ENCODE assay signal across 10 mouse cellular contexts in genomic region chr5:140082204-140082812, GRCm38 (mm10).
DNase-seq lines count a peak whose midpoint lies in the region; ATAC-seq and TF ChIP-seq lines count a peak whose summit lies in the region.
"Had no signal": no experiment of that assay in that cellular context is flagged by ENCODE, and none has a peak within 500 bp of the region (broad histone marks: within the 10 kb centered on the region; RNA-seq: fewer than 3 reads in every experiment).

No protein-coding gene starts in this region.

- peaks cover 8% of the 10 kb centered on the region; the same call in 1 of the 2 replicates for H3K4me1 ChIP-seq in forebrain, embryonic 12.5 days
- H3K4me1 ChIP-seq in forebrain, embryonic 11.5 days (replicated peaks; ENCODE audit: control insufficient read depth, insufficient read depth, low read length), result no peaks in the 10 kb centered on the region
- no peaks in the 10 kb centered on the region for H3K4me1 ChIP-seq in lung, embryonic 15.5 days
- H3K4me1 ChIP-seq in lung, adult 2 months (ENCODE audit: control insufficient read depth, insufficient read depth, low read length), result no peaks in the 10 kb centered on the region
- H3K4me1 ChIP-seq in forebrain, embryonic 14.5 days (ENCODE audit: control insufficient read depth, insufficient read depth, low read length), result peaks cover 15% of the 10 kb centered on the region
- H3K4me1 ChIP-seq: heart, embryonic 12.5 days had no signal

- ATAC-seq in forebrain, embryonic 12.5 days (ENCODE audit: low FRiP score), result no peak
- ATAC-seq in forebrain, embryonic 11.5 days (replicated peaks; ENCODE audit: low FRiP score), result no peak
- 0 out of 2 replicates have a peak, but pooled peaks have one; percentile 19 for ATAC-seq in lung, embryonic 15.5 days (ENCODE audit: borderline replicate concordance, extremely low read depth, low FRiP score, low TSS enrichment)
- peak; percentile 86 for ATAC-seq in forebrain, embryonic 14.5 days

- peak overlapping the region; percentile 2; the same call in 1 of the 2 replicates for H3K27ac ChIP-seq in forebrain, embryonic 12.5 days
- H3K27ac ChIP-seq in forebrain, embryonic 11.5 days (ENCODE audit: low read depth, low read length), result no peak overlapping the region
- H3K27ac ChIP-seq in lung, embryonic 15.5 days, result no peak overlapping the region
- H3K27ac ChIP-seq in forebrain, embryonic 14.5 days (ENCODE audit: low read depth, low read length), result no peak overlapping the region

- H3K9me3 ChIP-seq in forebrain, embryonic 12.5 days, result no peaks in the 10 kb centered on the region
- no peaks in the 10 kb centered on the region for H3K9me3 ChIP-seq in forebrain, embryonic 11.5 days (ENCODE audit: control insufficient read depth, low read length)
- H3K9me3 ChIP-seq in lung, embryonic 15.5 days, result no peaks in the 10 kb centered on the region
- H3K9me3 ChIP-seq in forebrain, embryonic 14.5 days (replicated peaks; ENCODE audit: control insufficient read depth, low read length), result no peaks in the 10 kb centered on the region
- H3K9me3 ChIP-seq: heart, embryonic 12.5 days had no signal

- H3K36me3 ChIP-seq in forebrain, embryonic 12.5 days (replicated peaks), result 0 out of 2 replicates have a peak, but pooled peaks cover 3% of the 10 kb centered on the region
- H3K36me3 ChIP-seq in forebrain, embryonic 11.5 days (ENCODE audit: control insufficient read depth, insufficient read depth, low read length), result 0 out of 2 replicates have a peak, but pooled peaks cover 2% of the 10 kb centered on the region
- H3K36me3 ChIP-seq in lung, embryonic 15.5 days, result 0 out of 2 replicates have a peak, but pooled peaks cover 3% of the 10 kb centered on the region
- H3K36me3 ChIP-seq in forebrain, embryonic 14.5 days (ENCODE audit: control insufficient read depth, insufficient read depth, low read length), result peaks cover 2% of the 10 kb centered on the region; the same call in 1 of the 2 replicates

- H3K27me3 ChIP-seq in forebrain, embryonic 12.5 days, result no peaks in the 10 kb centered on the region
- no peaks in the 10 kb centered on the region for H3K27me3 ChIP-seq in forebrain, embryonic 11.5 days (ENCODE audit: control insufficient read depth, insufficient read depth, low read length)
- no peaks in the 10 kb centered on the region for H3K27me3 ChIP-seq in lung, embryonic 15.5 days
- no peaks in the 10 kb centered on the region for H3K27me3 ChIP-seq in forebrain, embryonic 14.5 days (replicated peaks; ENCODE audit: control insufficient read depth, insufficient read depth, low read length)
- H3K27me3 ChIP-seq: heart, embryonic 12.5 days had no signal

- no peak overlapping the region for H3K4me3 ChIP-seq in forebrain, embryonic 12.5 days (replicated peaks)
- no peak overlapping the region for H3K4me3 ChIP-seq in forebrain, embryonic 11.5 days (ENCODE audit: low read depth, low read length)
- no peak overlapping the region for H3K4me3 ChIP-seq in lung, embryonic 15.5 days
- no peak overlapping the region for H3K4me3 ChIP-seq in lung, adult 2 months (replicated peaks; ENCODE audit: extremely low read depth, low read depth, low read length)
- H3K4me3 ChIP-seq in forebrain, embryonic 14.5 days (ENCODE audit: low read depth, low read length), result no peak overlapping the region
- H3K4me3 ChIP-seq: heart, embryonic 12.5 days had no signal

- TF ChIP-seq CTCF in lung, adult 2 months (IDR thresholded peaks at IDR 0.05; ENCODE audit: insufficient read depth, low read length), result no peak

- no peak for DNase-seq in forebrain, embryonic 11.5 days (ENCODE audit: low spot score)
- DNase-seq in lung, adult 2 months, result no peak
- DNase-seq in forebrain, embryonic 14.5 days (ENCODE audit: low spot score), result peak; percentile 89
- DNase-seq in lung, postnatal 36 days, result peak; percentile 3
- no peak for DNase-seq in liver
- DNase-seq in kidney, adult 18-20 months, result no peak
- DNase-seq: kidney, adult 8-10 months had no signal

- H3K4me2 ChIP-seq in forebrain, embryonic 12.5 days, result no peak overlapping the region
- H3K4me2 ChIP-seq in forebrain, embryonic 11.5 days (ENCODE audit: low read depth, low read length, severe bottlenecking), result no peak overlapping the region
- H3K4me2 ChIP-seq in lung, embryonic 15.5 days, result no peak overlapping the region
- no peak overlapping the region for H3K4me2 ChIP-seq in forebrain, embryonic 14.5 days (ENCODE audit: low read length)
- H3K4me2 ChIP-seq: heart, embryonic 12.5 days had no signal

- TF ChIP-seq POLR2A in lung, adult 2 months (IDR thresholded peaks at IDR 0.05; ENCODE audit: borderline replicate concordance, extremely low read depth, low read depth, low read length), result no peak

- H3K9ac ChIP-seq in forebrain, embryonic 12.5 days, result no peak overlapping the region
- no peak overlapping the region for H3K9ac ChIP-seq in forebrain, embryonic 11.5 days (ENCODE audit: low read length)
- H3K9ac ChIP-seq in lung, embryonic 15.5 days, result no peak overlapping the region
- H3K9ac ChIP-seq in forebrain, embryonic 14.5 days (ENCODE audit: low read length), result no peak overlapping the region
- H3K9ac ChIP-seq: heart, embryonic 12.5 days had no signal

- 62% methylated on average over 11 of the region's 11 CpGs for WGBS in forebrain, embryonic 12.5 days
- WGBS in forebrain, embryonic 11.5 days, result 62% methylated on average over 11 of the region's 11 CpGs
- 41% methylated on average over 11 of the region's 11 CpGs for WGBS in lung, embryonic 15.5 days
- WGBS in lung, adult 2 months, result 60% methylated on average over 11 of the region's 11 CpGs
- WGBS in forebrain, embryonic 14.5 days, result 39% methylated on average over 11 of the region's 11 CpGs

Comparison
In these comparisons a context has a peak if more than half of its experiments do, and no peak if none do; other contexts are left out.
1. ATAC-seq: peak in lung, embryonic 15.5 days (single experiment) and forebrain, embryonic 14.5 days (single experiment); none in forebrain, embryonic 12.5 days (single experiment) and forebrain, embryonic 11.5 days (single experiment).
2. DNase-seq: peak in forebrain, embryonic 14.5 days (single experiment) and lung, postnatal 36 days (single experiment); none in forebrain, embryonic 11.5 days (single experiment), lung, adult 2 months (single experiment), liver (single experiment) and kidney, adult 18-20 months (single experiment).